Mouse (Mus musculus): Measurements from ENCODE around the gene Syt1. TPM values are rescaled to one million over a fixed set of nuclear protein-coding genes. Genes with fewer than 3 reads are reported as not detected.

Syt1 gene
- total RNA-seq, 1 experiment from 2014 or later = not detected

DNA sequence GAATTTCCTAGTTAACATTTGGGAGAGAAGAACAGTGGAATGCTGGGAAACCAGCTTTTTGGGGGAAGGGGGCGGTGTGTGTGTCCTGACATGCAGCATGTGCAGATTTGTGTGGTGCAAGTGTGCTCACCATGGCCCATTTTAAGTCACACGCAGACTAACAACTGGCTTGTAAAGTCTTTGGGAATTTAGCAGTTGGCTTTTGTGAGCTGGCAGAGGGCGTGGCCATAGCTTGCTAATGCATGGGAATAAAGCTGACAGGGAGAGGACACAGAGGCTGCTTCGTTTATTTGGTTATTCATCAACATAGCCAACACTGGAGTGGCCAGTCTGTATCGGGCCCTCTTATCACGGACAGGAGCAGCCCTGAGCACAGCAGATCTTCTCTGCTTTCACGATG lies 505.9 kb downstream of the Syt1 start:
- no peak for ATAC-seq (ENCODE audit: extremely low read depth, insufficient number of reproducible peaks, low FRiP score, poor library complexity, severe bottlenecking)

DNA sequence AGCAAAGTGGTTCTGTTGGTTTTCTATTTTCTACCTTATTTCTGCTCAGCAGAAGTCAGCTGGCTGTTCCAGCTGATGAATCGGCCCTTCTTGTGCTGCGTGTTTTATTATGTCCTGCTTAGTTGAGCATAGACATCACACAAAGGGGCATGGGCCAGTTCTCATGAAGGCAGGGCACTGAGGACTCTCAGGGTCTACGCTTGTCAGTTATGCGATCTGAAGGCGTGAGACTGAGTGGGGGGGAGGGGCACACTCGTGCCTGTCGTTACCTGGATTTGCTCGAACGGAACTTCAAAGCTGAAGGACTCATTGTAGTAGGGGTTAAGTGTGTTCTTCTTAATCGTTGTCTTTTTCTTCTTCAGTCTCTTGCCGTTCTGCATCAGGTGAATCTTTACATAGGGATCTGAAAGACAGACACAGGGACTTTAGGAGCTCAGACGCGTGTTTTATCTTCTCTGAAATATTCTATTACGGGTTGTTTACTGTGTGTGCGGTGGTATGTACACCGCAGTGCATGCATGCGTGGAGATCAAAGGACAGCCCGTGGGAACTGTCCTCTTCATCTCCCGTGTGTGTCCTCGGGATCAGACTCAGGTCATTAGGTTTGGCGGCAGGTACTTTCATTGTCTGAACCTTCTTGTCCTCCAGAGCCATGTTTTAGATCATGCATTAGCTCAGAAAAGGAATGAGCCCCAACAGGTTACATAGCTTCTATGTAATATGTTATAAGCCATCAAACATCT lies 506.5 kb downstream of the Syt1 start:
- no peak for ATAC-seq (ENCODE audit: extremely low read depth, insufficient number of reproducible peaks, low FRiP score, poor library complexity, severe bottlenecking)

DNA sequence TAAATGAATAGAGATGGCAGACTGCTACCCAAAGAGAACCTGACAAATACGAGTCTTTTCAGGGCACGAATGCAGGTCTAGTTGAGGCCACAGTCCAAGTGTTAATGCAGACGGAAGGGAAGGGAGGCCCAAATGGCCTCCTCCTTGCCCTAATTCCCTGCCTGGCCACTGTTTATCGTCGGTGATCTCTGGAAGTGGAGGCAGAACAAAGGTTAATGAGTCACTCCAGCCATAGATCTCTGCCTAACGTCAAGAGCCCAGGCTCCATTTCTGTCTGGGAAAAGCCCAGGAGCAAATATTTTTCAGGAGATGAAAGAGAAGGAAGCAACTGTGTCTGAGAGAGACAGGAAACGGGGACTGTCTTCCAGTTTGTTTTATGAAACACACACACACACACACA lies 520.6 kb downstream of the Syt1 start:
- ATAC-seq (ENCODE audit: extremely low read depth, insufficient number of reproducible peaks, low FRiP score, poor library complexity, severe bottlenecking) = no peak

DNA sequence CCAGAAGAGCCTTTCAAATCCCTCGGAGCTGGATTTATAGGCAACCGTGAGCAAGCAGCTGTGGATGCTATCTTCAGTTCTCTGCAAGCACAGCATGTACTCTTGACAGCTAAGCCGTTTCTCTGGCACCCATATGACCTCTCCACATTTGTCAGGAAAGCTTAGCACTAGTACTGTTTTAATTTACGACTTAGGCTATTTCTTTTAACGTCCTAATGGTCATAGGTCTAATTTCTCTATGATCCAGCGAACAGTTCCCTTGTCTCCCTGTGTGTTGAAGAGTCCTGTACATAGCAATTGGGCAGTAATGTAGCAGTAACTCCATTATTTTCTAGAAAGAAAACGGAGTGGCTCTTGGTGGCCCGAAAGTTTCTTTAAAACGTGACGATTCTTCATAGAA lies 526.8 kb downstream of the Syt1 start:
- ATAC-seq (ENCODE audit: extremely low read depth, insufficient number of reproducible peaks, low FRiP score, poor library complexity, severe bottlenecking) = no peak

DNA sequence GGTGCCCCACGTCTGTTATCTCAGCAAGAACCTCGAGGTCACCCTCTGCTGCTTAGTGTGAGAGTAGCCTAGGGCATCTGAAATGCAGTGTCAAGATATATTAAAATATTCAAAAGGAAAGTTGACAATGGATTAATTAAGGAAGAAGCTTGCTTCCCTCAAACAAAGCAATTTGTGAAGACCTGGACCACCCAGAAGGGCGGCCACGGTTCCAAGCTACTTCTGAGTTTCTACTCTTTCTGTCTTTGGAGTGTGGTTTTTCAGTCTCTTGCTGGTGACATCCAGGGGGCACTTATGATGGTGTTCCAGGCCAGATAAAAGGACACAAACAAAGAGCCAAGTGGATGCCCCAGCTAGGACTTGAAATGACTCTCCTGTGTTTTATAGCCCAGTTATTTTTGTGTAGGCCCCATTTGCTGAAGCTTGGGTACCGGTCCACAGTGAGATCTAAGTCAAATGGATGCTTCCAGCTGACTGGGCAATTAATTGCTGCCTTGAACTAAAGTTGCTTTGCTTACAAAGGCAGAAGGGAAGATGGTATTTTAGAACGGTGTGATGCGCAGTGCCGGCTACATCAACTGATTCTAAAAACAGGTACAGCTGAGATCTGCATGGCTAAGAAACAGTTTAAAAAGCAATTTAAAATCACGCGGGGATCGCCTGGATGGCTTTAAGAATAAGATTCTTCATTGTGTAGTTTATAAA lies 530.5 kb downstream of the Syt1 start:
- no peak for ATAC-seq (ENCODE audit: extremely low read depth, insufficient number of reproducible peaks, low FRiP score, poor library complexity, severe bottlenecking)

DNA sequence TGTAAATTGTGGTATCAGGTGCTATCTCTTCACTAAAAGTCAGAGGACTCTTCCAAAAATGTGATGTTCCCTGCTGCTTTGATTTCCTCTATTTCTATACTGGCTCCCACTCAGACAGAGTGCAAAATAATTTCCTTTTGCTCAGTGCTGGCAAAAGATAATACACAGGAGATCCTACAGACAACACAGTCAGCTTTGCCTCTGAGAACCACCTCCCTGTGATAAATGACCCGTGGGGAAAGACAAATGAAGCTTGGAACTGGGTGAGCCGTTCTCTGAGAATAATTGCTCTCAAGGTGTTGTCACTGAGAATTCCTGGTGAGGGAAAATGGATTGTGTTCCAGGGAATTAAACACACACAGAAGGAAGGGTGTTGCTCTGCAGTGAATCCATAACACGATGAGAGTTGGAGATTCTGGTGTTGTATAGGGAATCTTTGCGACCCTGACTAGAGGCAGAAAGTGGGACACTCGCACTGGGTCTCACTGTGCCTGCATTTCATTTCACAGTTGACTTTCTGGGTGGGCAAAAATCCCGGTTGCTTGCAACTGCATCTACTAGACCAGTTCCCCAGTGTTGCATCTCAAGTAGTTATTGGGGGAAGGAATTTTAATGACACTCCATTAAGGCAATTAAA lies 540.3 kb downstream of the Syt1 start:
- ATAC-seq (ENCODE audit: extremely low read depth, insufficient number of reproducible peaks, low FRiP score, poor library complexity, severe bottlenecking) = no peak

DNA sequence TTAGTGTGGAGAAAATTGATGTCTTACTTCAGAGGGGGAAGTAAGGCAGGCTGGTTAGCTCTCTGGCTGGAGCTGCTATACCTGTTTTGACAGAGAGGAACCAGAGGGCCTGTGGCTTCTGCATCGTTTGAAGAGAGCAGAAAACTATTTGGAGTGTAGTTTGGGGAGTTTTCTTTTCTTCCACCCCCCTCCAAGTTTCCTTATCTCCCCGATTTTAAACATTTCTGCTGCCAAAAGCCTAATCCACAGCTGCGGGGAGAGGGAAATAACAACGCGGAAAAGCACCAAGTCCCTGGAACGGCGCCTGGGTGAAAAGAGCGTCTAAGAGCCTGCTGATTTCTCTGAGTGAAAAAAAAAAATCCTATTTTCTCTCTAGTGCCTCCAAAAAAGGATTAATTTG lies 544.2 kb downstream of the Syt1 start:
- no peak for ATAC-seq (ENCODE audit: extremely low read depth, insufficient number of reproducible peaks, low FRiP score, poor library complexity, severe bottlenecking)

DNA sequence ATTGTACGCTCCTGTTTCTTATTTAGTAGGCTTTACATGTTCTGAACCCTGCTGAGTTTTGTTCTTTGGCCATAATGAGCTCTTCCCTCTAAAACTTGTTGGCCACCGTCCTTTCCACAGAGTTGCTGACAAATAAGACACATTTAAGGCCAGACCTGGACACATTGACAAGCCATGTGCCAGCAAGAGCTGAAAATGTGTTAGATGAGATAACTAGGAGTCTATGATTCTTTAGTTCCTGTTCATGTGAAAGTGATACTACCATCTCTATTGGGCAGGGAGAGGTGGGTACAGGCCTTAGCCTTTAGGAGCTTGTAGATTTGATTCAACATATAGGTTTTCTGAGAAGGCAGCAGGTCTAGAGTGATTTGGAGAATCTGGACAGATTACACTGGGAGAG lies 548.9 kb downstream of the Syt1 start:
- ATAC-seq (ENCODE audit: extremely low read depth, insufficient number of reproducible peaks, low FRiP score, poor library complexity, severe bottlenecking) = no peak

DNA sequence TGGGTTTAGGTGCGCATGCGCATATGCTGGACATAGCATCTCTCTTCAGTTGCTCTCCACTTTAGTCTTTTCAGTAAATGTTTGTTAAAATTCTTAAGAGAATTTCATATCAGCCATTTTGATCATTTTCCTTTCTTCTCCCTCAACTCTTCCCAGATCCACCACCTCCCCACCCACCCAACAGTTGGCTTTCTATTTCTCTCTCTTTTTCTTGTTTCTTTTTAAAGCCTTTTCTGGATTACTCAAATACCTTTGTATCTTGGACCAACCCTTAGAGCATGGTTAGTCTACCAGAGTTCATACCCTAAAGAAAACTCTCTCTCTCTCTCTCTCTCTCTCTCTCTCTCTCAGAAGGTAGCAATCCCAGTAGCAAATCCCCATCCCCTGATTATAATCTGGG lies 553.7 kb downstream of the Syt1 start:
- no peak for ATAC-seq (ENCODE audit: extremely low read depth, insufficient number of reproducible peaks, low FRiP score, poor library complexity, severe bottlenecking)

DNA sequence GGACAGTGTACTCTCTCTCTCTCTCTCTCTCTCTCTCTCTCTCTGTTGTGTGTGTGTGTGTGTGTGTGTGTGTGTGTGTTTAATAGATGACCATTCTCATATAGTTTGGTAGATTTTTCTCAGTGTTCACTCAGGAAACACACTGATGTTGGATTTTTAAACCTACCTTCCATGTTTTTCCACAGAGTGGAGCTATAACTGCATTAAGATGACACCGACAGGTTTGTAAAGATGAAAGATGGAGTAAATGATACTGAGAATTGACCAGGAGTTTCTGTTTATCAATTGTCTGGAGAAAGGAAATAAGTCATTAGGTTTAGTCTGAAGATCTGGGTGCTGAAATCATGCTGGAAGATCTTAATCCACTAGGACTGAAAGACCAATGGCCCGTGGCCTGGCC lies 554.9 kb downstream of the Syt1 start:
- no peak for ATAC-seq (ENCODE audit: extremely low read depth, insufficient number of reproducible peaks, low FRiP score, poor library complexity, severe bottlenecking)

DNA sequence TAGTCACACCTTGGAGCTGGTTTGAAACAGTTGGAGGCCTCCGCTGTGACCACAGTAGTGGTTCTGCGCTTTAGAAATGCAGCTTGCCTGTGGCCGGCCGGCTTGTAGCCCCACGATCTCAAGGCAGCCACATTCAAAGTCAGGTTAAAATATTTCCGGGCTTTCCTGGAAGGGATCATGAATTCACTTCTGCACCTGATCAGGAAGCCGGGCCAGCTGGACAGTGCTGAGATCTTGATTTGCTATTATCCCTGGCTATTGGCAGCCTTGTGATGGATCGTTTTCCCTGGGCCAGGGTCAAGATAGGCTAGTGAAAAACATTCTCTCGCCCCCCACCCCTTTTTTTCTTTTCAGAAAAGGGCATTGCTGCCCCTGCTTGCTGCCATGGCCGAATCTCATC lies 555.6 kb downstream of the Syt1 start:
- no peak for ATAC-seq (ENCODE audit: extremely low read depth, insufficient number of reproducible peaks, low FRiP score, poor library complexity, severe bottlenecking)

DNA sequence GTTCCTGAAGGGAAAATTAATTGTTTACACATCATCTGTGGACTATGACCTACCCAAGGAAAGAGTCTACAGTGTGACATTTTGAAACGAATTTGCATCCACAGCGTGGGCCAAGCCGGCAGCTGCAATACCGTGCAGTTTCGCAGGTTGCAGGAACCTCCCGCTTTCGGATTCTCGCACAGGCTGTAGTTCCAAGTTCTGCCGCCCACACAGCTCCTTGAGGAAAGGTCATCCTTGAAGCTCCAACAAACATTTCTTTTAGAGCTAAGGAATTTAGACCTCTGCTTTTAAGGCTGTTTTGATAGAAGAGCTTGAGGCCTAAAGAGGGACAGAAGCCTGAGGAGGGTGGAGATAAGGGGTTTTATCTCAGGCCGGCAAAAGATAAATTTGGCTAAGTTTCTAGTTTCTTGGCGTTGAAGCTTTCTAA lies 556.1 kb downstream of the Syt1 start:
- ATAC-seq (ENCODE audit: extremely low read depth, insufficient number of reproducible peaks, low FRiP score, poor library complexity, severe bottlenecking) = no peak

DNA sequence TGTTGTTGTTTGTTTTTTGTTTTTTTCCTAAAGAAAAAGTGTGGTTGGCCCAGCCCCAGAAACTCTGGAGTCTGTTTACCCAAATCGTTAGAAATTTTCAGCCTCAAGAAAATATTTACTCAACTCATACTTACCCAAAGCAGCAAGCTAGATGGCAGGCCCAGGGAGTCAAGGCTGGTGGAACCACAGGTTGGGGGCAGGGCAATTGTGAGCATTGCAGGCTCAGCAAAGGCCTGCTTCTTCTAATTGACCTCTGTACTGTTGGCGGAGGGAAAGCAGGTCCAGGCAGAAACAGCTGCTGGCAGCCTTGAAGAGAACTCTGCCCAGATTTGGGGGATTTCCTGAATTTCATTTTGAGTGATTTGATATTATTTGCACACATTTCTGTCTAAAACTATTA lies 557.2 kb downstream of the Syt1 start:
- no peak for ATAC-seq (ENCODE audit: extremely low read depth, insufficient number of reproducible peaks, low FRiP score, poor library complexity, severe bottlenecking)

DNA sequence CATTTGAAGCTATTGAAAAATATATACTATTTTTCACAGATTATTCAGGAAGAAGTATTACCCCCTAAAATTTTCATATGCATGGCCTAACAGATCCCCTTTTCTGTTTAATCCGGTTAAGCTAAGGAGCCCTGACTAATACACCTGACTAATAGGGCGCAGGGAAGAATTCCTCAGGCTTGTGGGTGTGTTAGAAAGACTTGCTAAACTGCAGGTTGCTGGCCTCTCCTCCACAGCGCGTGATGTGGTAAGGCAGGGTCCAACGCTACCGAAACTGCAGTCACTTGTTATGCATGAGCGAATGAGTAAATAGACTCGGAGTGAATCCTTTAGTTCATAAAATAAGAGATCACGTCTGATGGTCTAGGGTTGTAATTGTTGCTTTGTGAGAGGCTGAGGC lies 558.4 kb downstream of the Syt1 start:
- ATAC-seq (ENCODE audit: extremely low read depth, insufficient number of reproducible peaks, low FRiP score, poor library complexity, severe bottlenecking) = no peak

DNA sequence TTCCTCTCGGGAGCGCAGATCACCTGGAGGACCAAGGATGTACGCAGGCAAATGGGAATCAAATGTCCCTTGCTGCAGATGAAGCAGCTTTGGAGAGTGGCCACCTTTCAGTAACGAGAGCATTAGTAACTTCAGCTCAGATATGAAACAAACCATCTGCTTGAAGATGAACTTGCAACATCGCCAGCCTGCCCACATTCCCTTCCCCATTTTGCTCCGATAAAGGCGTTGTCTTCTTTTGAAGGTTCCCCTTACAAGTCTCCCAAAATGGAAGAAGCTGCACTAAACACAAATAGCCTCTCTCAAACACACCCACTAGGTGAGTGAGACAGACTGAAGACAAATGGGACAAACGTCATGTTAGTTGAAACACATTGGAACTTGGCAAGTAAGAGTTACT lies 559.3 kb downstream of the Syt1 start:
- no peak for ATAC-seq (ENCODE audit: extremely low read depth, insufficient number of reproducible peaks, low FRiP score, poor library complexity, severe bottlenecking)

DNA sequence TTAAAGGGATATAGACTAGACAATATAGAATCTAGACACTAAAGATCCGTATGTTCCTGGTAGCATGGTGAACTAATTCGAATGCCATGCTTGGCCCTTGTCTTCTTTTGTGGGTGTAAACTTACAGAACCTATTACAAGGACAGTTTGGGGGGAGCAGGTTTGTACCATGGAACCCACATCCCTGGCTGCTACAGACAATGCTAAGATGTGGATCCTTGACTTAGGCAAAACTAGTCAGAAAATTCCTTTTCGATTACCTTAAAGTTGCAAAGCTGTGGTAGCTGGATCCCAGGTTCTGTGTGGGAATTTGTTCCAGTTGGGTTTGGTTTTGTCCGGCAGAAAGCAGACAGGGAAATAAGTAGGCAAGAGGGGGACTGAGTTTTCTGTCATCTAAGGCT lies 560.4 kb downstream of the Syt1 start:
- no peak for ATAC-seq (ENCODE audit: extremely low read depth, insufficient number of reproducible peaks, low FRiP score, poor library complexity, severe bottlenecking)

DNA sequence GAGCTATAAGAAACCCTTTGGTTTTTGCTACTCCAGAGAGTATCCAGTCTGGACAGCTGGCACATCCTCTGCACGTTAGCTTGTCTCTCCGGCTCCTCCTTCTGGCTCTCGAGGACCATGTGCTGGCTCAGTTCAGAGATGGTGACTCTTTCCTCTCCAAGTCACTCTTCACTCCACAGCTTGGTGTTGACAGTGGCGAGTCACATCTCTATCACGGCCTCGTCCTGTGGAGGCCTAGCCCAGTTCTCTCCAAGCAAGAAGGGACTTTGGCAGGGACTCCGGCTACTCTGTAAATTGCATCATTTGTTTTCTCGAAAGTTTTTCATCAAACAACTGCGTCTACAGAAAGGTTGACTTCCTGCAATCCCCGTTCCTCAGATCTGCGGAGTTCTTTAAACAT lies 562.4 kb downstream of the Syt1 start:
- ATAC-seq (ENCODE audit: extremely low read depth, insufficient number of reproducible peaks, low FRiP score, poor library complexity, severe bottlenecking) = no peak
